Mouse (Mus musculus): ENCODE measurements at regions not wholly inside any gene's neighbourhood (a gene's known extent, or its start where the extent isn't known, plus 50 kb on each side); places are given as distances from the start of the nearest gene placed in this dataset.

- TF ChIP-seq CTCF (IDR thresholded peaks at IDR 0.05; ENCODE audit: low read depth, low read length) (no peak), POLR2A (IDR thresholded peaks at IDR 0.05; ENCODE audit: borderline replicate concordance, low read depth, low read length) (no peak)
- H3K4me3 ChIP-seq (ENCODE audit: insufficient read depth, low read length), result no peak overlapping the region
- no peaks in the 10 kb centered on the region for H3K4me1 ChIP-seq (ENCODE audit: control insufficient read depth, insufficient read depth, low read length)
- no peak overlapping the region for H3K27ac ChIP-seq (ENCODE audit: insufficient read depth, low read depth, low read length)
Observed at GRCm38 (mm10) chr1:169439621-169440020, 91.6 kb downstream of the Nuf2 start.

- no peak overlapping the region for H3K27ac ChIP-seq (ENCODE audit: insufficient read depth, low read depth, low read length)
Observed at GRCm38 (mm10) chr1:169438006-169438405, 93.3 kb downstream of the Nuf2 start.

GRCm38 (mm10) chr1:169422408-169422807, 108.9 kb downstream of the Nuf2 start:
- H3K27ac ChIP-seq (ENCODE audit: insufficient read depth, low read depth, low read length), result no peak overlapping the region
- no peak overlapping the region for H3K4me3 ChIP-seq (ENCODE audit: insufficient read depth, low read length)
- H3K4me1 ChIP-seq (ENCODE audit: control insufficient read depth, insufficient read depth, low read length), result no peaks in the 10 kb centered on the region
- TF ChIP-seq CTCF (IDR thresholded peaks at IDR 0.05; ENCODE audit: low read depth, low read length), result no peak
- no peak for TF ChIP-seq POLR2A (IDR thresholded peaks at IDR 0.05; ENCODE audit: borderline replicate concordance, low read depth, low read length)

More at GRCm38 (mm10) chr1:169438006-169438405, 93.3 kb downstream of the Nuf2 start:
- no peak overlapping the region for H3K4me3 ChIP-seq (ENCODE audit: insufficient read depth, low read length)
- no peaks in the 10 kb centered on the region for H3K4me1 ChIP-seq (ENCODE audit: control insufficient read depth, insufficient read depth, low read length)
- TF ChIP-seq POLR2A (IDR thresholded peaks at IDR 0.05; ENCODE audit: borderline replicate concordance, low read depth, low read length) (no peak), CTCF (IDR thresholded peaks at IDR 0.05; ENCODE audit: low read depth, low read length) (no peak)

- Histone ChIP-seq H3K4me3 (ENCODE audit: insufficient read depth, low read length) (no peak overlapping the region), H3K4me1 (ENCODE audit: control insufficient read depth, insufficient read depth, low read length) (no peaks in the 10 kb centered on the region), H3K27ac (ENCODE audit: insufficient read depth, low read depth, low read length) (no peak overlapping the region)
- TF ChIP-seq POLR2A (IDR thresholded peaks at IDR 0.05; ENCODE audit: borderline replicate concordance, low read depth, low read length) (no peak), CTCF (IDR thresholded peaks at IDR 0.05; ENCODE audit: low read depth, low read length) (no peak)
Observed at GRCm38 (mm10) chr1:169421671-169422070, 109.6 kb downstream of the Nuf2 start.

- no peak for TF ChIP-seq POLR2A (IDR thresholded peaks at IDR 0.05; ENCODE audit: borderline replicate concordance, low read depth, low read length)
- TF ChIP-seq CTCF (IDR thresholded peaks at IDR 0.05; ENCODE audit: low read depth, low read length), result no peak
- Histone ChIP-seq H3K4me3 (ENCODE audit: insufficient read depth, low read length) (no peak overlapping the region), H3K4me1 (ENCODE audit: control insufficient read depth, insufficient read depth, low read length) (no peaks in the 10 kb centered on the region), H3K27ac (ENCODE audit: insufficient read depth, low read depth, low read length) (no peak overlapping the region)
Observed at GRCm38 (mm10) chr1:169418665-169419045, 112.6 kb downstream of the Nuf2 start.

- TF ChIP-seq CTCF (IDR thresholded peaks at IDR 0.05; ENCODE audit: low read depth, low read length) (no peak), POLR2A (IDR thresholded peaks at IDR 0.05; ENCODE audit: borderline replicate concordance, low read depth, low read length) (no peak)
- no peak overlapping the region for H3K27ac ChIP-seq (ENCODE audit: insufficient read depth, low read depth, low read length)
- no peak overlapping the region for H3K4me3 ChIP-seq (ENCODE audit: insufficient read depth, low read length)
- H3K4me1 ChIP-seq (ENCODE audit: control insufficient read depth, insufficient read depth, low read length), result no peaks in the 10 kb centered on the region
Observed at GRCm38 (mm10) chr1:169417979-169418664, 113.1 kb downstream of the Nuf2 start.

GRCm38 (mm10) chr1:169416701-169417100, 114.6 kb downstream of the Nuf2 start:
- Histone ChIP-seq H3K4me3 (ENCODE audit: insufficient read depth, low read length) (no peak overlapping the region), H3K4me1 (ENCODE audit: control insufficient read depth, insufficient read depth, low read length) (no peaks in the 10 kb centered on the region), H3K27ac (ENCODE audit: insufficient read depth, low read depth, low read length) (no peak overlapping the region)
- TF ChIP-seq CTCF (IDR thresholded peaks at IDR 0.05; ENCODE audit: low read depth, low read length) (no peak), POLR2A (IDR thresholded peaks at IDR 0.05; ENCODE audit: borderline replicate concordance, low read depth, low read length) (no peak)

- Histone ChIP-seq H3K4me3 (ENCODE audit: insufficient read depth, low read length) (no peak overlapping the region), H3K4me1 (ENCODE audit: control insufficient read depth, insufficient read depth, low read length) (no peaks in the 10 kb centered on the region), H3K27ac (ENCODE audit: insufficient read depth, low read depth, low read length) (no peak overlapping the region)
- TF ChIP-seq POLR2A (IDR thresholded peaks at IDR 0.05; ENCODE audit: borderline replicate concordance, low read depth, low read length), result no peak
- TF ChIP-seq CTCF (IDR thresholded peaks at IDR 0.05; ENCODE audit: low read depth, low read length), result no peak
Observed at GRCm38 (mm10) chr1:169408120-169408519, 123.1 kb downstream of the Nuf2 start.

- Histone ChIP-seq H3K4me1 (ENCODE audit: control insufficient read depth, insufficient read depth, low read length) (peaks cover 3% of the 10 kb centered on the region), H3K4me3 (ENCODE audit: insufficient read depth, low read length) (no peak overlapping the region), H3K27ac (ENCODE audit: insufficient read depth, low read depth, low read length) (no peak overlapping the region)
- TF ChIP-seq POLR2A (IDR thresholded peaks at IDR 0.05; ENCODE audit: borderline replicate concordance, low read depth, low read length) (no peak), CTCF (IDR thresholded peaks at IDR 0.05; ENCODE audit: low read depth, low read length) (no peak)
Observed at GRCm38 (mm10) chr1:169400841-169401240, 130.4 kb downstream of the Nuf2 start.

GRCm38 (mm10) chr1:169397371-169397770, 133.9 kb downstream of the Nuf2 start:
- TF ChIP-seq CTCF (IDR thresholded peaks at IDR 0.05; ENCODE audit: low read depth, low read length), result no peak
- no peak for TF ChIP-seq POLR2A (IDR thresholded peaks at IDR 0.05; ENCODE audit: borderline replicate concordance, low read depth, low read length)
- H3K27ac ChIP-seq (ENCODE audit: insufficient read depth, low read depth, low read length), result no peak overlapping the region
- no peak overlapping the region for H3K4me3 ChIP-seq (ENCODE audit: insufficient read depth, low read length)
- H3K4me1 ChIP-seq (ENCODE audit: control insufficient read depth, insufficient read depth, low read length), result peaks cover 5% of the 10 kb centered on the region
